Mouse (Mus musculus): Measurements from ENCODE around the gene Atrnl1. TPM values are rescaled to one million over a fixed set of nuclear protein-coding genes. Genes with fewer than 3 reads are reported as not detected.

Gene Atrnl1
- polyA plus RNA-seq, 1 experiment: 12.3 TPM

- no peaks in the 10 kb centered on the region for H3K27me3 ChIP-seq (ENCODE audit: control insufficient read depth, insufficient read depth, low read length, poor library complexity, severe bottlenecking)
- no peak overlapping the region for H3K9ac ChIP-seq (ENCODE audit: low read depth, poor library complexity, severe bottlenecking)
- H3K4me3 ChIP-seq (ENCODE audit: low read depth, low read length): no peak overlapping the region
- no peak overlapping the region for H3K27ac ChIP-seq (ENCODE audit: insufficient read depth, low read length)
- H3K36me3 ChIP-seq (ENCODE audit: control insufficient read depth, insufficient read depth, low read length, poor library complexity, severe bottlenecking): no peaks in the 10 kb centered on the region
- TF ChIP-seq POLR2A (IDR thresholded peaks at IDR 0.05; ENCODE audit: insufficient read depth, low read length) (no peak), EP300 (IDR thresholded peaks at IDR 0.05; ENCODE audit: insufficient read depth, low read depth, low read length) (no peak), CTCF (IDR thresholded peaks at IDR 0.05; ENCODE audit: low read depth, low read length) (no peak)
- H3K9me3 ChIP-seq (replicated peaks; ENCODE audit: control insufficient read depth, insufficient read depth, low read length, poor library complexity, severe bottlenecking): peaks cover 8% of the 10 kb centered on the region
- H3K4me1 ChIP-seq (ENCODE audit: control insufficient read depth, insufficient read depth, low read length): no peaks in the 10 kb centered on the region
Measured at GRCm38 (mm10) chr19:57762526-57762925, 151.7 kb downstream of the Atrnl1 start.

DNA sequence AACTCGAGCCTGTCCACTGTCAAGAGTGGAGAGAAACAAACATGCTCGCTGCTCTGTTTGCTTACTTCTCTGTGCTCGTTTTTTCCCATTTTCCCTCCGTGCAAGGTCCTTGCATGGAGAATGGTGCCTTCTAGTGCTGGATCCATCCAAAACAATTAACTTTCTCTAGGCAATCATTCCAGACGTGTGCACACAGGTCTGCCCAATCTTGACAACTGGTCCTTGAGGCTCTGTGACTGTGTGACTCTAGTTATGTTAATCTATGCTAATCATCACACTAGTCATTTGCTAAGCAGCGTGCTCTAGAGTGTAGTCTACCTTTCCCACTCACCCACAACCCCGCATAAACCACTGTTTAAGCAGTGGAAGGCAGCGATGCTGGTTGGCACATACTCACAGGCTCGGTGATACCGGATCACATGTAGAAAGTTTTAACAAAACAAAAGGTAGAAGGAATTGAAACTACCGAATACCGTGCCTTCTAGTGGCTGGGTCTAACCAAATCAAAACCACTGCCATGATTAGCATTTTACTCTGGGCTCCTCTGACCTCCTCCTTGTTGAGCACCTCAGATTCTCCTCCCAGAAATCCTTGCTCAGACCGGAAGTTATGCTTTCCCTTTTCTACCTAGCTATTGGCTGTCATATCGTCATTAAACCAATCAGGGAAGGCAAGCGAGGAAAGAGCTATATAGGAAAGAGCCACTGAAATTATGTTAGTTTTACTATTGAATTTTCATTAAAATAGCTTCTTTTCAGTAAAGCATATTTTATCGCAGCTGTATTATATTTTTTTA lies 153.9 kb downstream of the Atrnl1 start:
- Histone ChIP-seq H3K9me3 (replicated peaks; ENCODE audit: control insufficient read depth, insufficient read depth, low read length, poor library complexity, severe bottlenecking) (peaks cover 8% of the 10 kb centered on the region), H3K27me3 (ENCODE audit: control insufficient read depth, insufficient read depth, low read length, poor library complexity, severe bottlenecking) (no peaks in the 10 kb centered on the region), H3K4me1 (ENCODE audit: control insufficient read depth, insufficient read depth, low read length) (peaks cover 3% of the 10 kb centered on the region), H3K9ac (ENCODE audit: low read depth, poor library complexity, severe bottlenecking) (no peak overlapping the region), H3K36me3 (ENCODE audit: control insufficient read depth, insufficient read depth, low read length, poor library complexity, severe bottlenecking) (no peaks in the 10 kb centered on the region), H3K27ac (ENCODE audit: insufficient read depth, low read length) (no peak overlapping the region), H3K4me3 (ENCODE audit: low read depth, low read length) (no peak overlapping the region)
- TF ChIP-seq EP300 (IDR thresholded peaks at IDR 0.05; ENCODE audit: insufficient read depth, low read depth, low read length): no peak
- no peak for TF ChIP-seq CTCF (IDR thresholded peaks at IDR 0.05; ENCODE audit: low read depth, low read length)
- TF ChIP-seq POLR2A (IDR thresholded peaks at IDR 0.05; ENCODE audit: insufficient read depth, low read length): no peak

DNA sequence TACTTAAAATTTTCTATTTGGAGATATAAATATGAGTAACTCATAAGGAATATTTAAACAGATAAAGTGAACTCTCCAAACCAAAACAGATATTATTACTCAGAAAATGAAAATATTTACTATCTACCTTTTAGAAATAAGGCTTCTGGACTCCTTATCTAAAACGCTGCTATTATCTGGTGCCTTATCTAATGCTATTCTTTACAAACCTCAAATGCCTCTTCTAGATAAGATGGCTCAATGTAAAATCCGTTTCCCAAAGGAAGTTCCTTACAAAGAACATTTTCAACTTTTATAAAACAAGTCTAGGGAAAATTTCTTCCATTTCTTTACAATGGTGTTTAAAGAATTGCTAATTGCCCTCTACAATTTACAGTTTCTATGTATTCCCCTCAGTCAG lies 156.2 kb downstream of the Atrnl1 start:
- H3K4me1 ChIP-seq (ENCODE audit: control insufficient read depth, insufficient read depth, low read length): peaks cover 3% of the 10 kb centered on the region

GRCm38 (mm10) chr19:57768661-57769060 lies 157.8 kb downstream of the Atrnl1 start:
- peaks cover 4% of the 10 kb centered on the region for H3K9me3 ChIP-seq (replicated peaks; ENCODE audit: control insufficient read depth, insufficient read depth, low read length, poor library complexity, severe bottlenecking)
- TF ChIP-seq CTCF (IDR thresholded peaks at IDR 0.05; ENCODE audit: low read depth, low read length) (no peak), EP300 (IDR thresholded peaks at IDR 0.05; ENCODE audit: insufficient read depth, low read depth, low read length) (no peak), POLR2A (IDR thresholded peaks at IDR 0.05; ENCODE audit: insufficient read depth, low read length) (no peak)
- H3K9ac ChIP-seq (ENCODE audit: low read depth, poor library complexity, severe bottlenecking): no peak overlapping the region
- no peaks in the 10 kb centered on the region for H3K36me3 ChIP-seq (ENCODE audit: control insufficient read depth, insufficient read depth, low read length, poor library complexity, severe bottlenecking)
- H3K4me3 ChIP-seq (ENCODE audit: low read depth, low read length): no peak overlapping the region
- no peak overlapping the region for H3K27ac ChIP-seq (ENCODE audit: insufficient read depth, low read length)
- peaks cover 3% of the 10 kb centered on the region for H3K4me1 ChIP-seq (ENCODE audit: control insufficient read depth, insufficient read depth, low read length)
- H3K27me3 ChIP-seq (ENCODE audit: control insufficient read depth, insufficient read depth, low read length, poor library complexity, severe bottlenecking): no peaks in the 10 kb centered on the region

More for the DNA sequence above, 156.2 kb downstream of the Atrnl1 start:
- Histone ChIP-seq H3K9ac (ENCODE audit: low read depth, poor library complexity, severe bottlenecking) (no peak overlapping the region), H3K36me3 (ENCODE audit: control insufficient read depth, insufficient read depth, low read length, poor library complexity, severe bottlenecking) (no peaks in the 10 kb centered on the region), H3K27me3 (ENCODE audit: control insufficient read depth, insufficient read depth, low read length, poor library complexity, severe bottlenecking) (no peaks in the 10 kb centered on the region), H3K4me3 (ENCODE audit: low read depth, low read length) (no peak overlapping the region), H3K27ac (ENCODE audit: insufficient read depth, low read length) (no peak overlapping the region), H3K9me3 (replicated peaks; ENCODE audit: control insufficient read depth, insufficient read depth, low read length, poor library complexity, severe bottlenecking) (peaks cover 8% of the 10 kb centered on the region)
- TF ChIP-seq CTCF (IDR thresholded peaks at IDR 0.05; ENCODE audit: low read depth, low read length): no peak
- no peak for TF ChIP-seq POLR2A (IDR thresholded peaks at IDR 0.05; ENCODE audit: insufficient read depth, low read length)
- TF ChIP-seq EP300 (IDR thresholded peaks at IDR 0.05; ENCODE audit: insufficient read depth, low read depth, low read length): no peak

DNA sequence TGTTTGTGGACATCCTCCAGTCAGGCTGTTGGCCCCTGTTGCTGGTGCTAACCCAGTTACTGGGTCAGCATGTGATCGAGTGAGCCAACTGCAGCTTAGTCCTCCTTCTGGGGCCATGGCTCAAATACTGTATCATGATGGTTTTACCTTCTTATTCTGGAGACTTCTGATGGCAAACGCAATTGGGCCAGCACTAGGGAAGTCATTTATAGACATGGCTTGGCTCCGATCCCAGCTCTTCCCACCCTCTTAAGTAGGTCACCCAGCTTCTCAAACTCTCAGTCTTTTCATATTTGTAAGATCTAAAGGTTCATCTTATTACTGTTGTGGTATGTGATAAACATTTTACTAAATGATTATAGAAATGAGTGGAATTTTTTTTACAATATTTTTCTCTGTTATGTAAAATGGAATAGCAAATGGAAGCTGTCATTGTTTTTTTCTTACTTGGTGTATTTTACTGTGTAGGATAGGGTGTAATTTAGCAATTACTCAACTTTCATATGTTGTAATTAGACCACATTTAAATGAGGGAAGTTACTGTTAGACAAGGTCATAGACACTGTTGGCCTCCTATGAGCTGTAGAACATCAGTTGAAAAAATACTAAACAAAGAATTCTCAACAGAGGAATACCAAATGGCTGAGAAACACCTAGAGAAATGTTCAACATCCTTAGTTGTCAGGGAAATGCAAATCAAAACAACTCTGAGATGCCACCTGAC lies 171.7 kb downstream of the Atrnl1 start:
- TF ChIP-seq POLR2A (IDR thresholded peaks at IDR 0.05; ENCODE audit: insufficient read depth, low read length): no peak
- Histone ChIP-seq H3K4me1 (ENCODE audit: control insufficient read depth, insufficient read depth, low read length) (no peaks in the 10 kb centered on the region), H3K9ac (ENCODE audit: low read depth, poor library complexity, severe bottlenecking) (no peak overlapping the region), H3K27me3 (ENCODE audit: control insufficient read depth, insufficient read depth, low read length, poor library complexity, severe bottlenecking) (no peaks in the 10 kb centered on the region), H3K9me3 (replicated peaks; ENCODE audit: control insufficient read depth, insufficient read depth, low read length, poor library complexity, severe bottlenecking) (no peaks in the 10 kb centered on the region), H3K4me3 (ENCODE audit: low read depth, low read length) (no peak overlapping the region), H3K27ac (ENCODE audit: insufficient read depth, low read length) (no peak overlapping the region), H3K36me3 (ENCODE audit: control insufficient read depth, insufficient read depth, low read length, poor library complexity, severe bottlenecking) (no peaks in the 10 kb centered on the region)

DNA sequence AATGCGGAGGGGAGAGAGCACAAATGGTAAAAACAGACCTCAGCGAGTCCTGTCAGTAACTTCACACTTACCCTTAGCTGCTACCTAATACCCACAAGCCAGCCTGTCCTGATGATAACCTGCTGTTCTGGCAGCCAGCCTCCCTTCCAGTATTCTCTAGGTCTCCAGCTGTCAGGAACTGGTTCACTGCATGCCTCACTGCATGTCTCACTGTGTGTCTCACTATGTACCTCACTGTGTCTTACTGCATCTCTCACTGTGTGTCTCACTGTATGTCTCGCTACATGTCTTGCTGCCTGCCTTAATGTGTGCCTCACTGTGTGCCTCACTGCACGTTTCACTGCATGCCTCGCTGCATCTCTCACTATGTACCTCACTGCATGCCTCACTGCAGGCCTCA lies 175.9 kb downstream of the Atrnl1 start:
- Histone ChIP-seq H3K27ac (ENCODE audit: insufficient read depth, low read length) (no peak overlapping the region), H3K27me3 (ENCODE audit: control insufficient read depth, insufficient read depth, low read length, poor library complexity, severe bottlenecking) (no peaks in the 10 kb centered on the region)
- TF ChIP-seq CTCF (IDR thresholded peaks at IDR 0.05; ENCODE audit: low read depth, low read length) (no peak), POLR2A (IDR thresholded peaks at IDR 0.05; ENCODE audit: insufficient read depth, low read length) (no peak), EP300 (IDR thresholded peaks at IDR 0.05; ENCODE audit: insufficient read depth, low read depth, low read length) (no peak)

More for the DNA sequence above, 175.9 kb downstream of the Atrnl1 start:
- no peaks in the 10 kb centered on the region for H3K36me3 ChIP-seq (ENCODE audit: control insufficient read depth, insufficient read depth, low read length, poor library complexity, severe bottlenecking)
- H3K4me3 ChIP-seq (ENCODE audit: low read depth, low read length): no peak overlapping the region
- no peaks in the 10 kb centered on the region for H3K4me1 ChIP-seq (ENCODE audit: control insufficient read depth, insufficient read depth, low read length)
- H3K9ac ChIP-seq (ENCODE audit: low read depth, poor library complexity, severe bottlenecking): no peak overlapping the region
- no peaks in the 10 kb centered on the region for H3K9me3 ChIP-seq (replicated peaks; ENCODE audit: control insufficient read depth, insufficient read depth, low read length, poor library complexity, severe bottlenecking)
